Mouse (Mus musculus): Measurements from ENCODE around the gene Rora. TPM values are rescaled to one million over a fixed set of nuclear protein-coding genes. Genes with fewer than 3 reads are reported as not detected.

Gene Rora
- polyA plus RNA-seq, 1 experiment from 2014 or later: 4.3 TPM

DNA sequence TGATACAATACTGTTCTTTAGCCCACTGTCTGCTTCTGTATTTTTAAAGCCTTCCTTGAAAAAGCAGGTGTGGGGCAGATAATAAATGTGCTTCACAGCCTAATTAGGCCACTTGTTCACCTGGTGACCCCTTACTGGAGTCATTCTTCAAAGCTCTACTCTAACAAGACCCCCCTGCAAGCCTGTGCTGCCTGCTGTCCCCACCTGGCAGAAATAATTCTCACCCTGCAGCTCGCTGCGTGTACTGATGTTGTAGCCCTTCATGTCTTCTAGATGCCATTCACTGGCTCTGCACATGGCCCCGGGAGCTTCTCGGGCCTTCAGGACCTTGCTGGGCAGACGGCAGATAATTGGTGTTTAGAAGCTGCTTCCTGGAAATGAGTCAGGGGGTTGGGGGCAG is 604.9 kb downstream of the Rora start:
- no peaks in the 10 kb centered on the region for H3K27me3 ChIP-seq (ENCODE audit: control insufficient read depth, insufficient read depth, low read length)
- H3K9ac ChIP-seq (ENCODE audit: low read length): no peak overlapping the region
- H3K27ac ChIP-seq (ENCODE audit: low read depth, low read length): no peak overlapping the region
- no peaks in the 10 kb centered on the region for H3K9me3 ChIP-seq (ENCODE audit: control insufficient read depth, low read length)
- H3K4me2 ChIP-seq: no peak overlapping the region
- no peak overlapping the region for H3K4me3 ChIP-seq (ENCODE audit: low read depth, low read length)
- 79% methylated on average over 5 of the region's 5 CpGs for WGBS
- H3K4me1 ChIP-seq (ENCODE audit: control insufficient read depth, insufficient read depth, low read length): peaks cover 9% of the 10 kb centered on the region; the same call in 1 of the 2 replicates
- peak; percentile 72 for DNase-seq (ENCODE audit: low spot score, missing footprints)
- ATAC-seq (ENCODE audit: low FRiP score): no peak
- H3K36me3 ChIP-seq (ENCODE audit: control insufficient read depth, insufficient read depth, low read length): no peaks in the 10 kb centered on the region

DNA sequence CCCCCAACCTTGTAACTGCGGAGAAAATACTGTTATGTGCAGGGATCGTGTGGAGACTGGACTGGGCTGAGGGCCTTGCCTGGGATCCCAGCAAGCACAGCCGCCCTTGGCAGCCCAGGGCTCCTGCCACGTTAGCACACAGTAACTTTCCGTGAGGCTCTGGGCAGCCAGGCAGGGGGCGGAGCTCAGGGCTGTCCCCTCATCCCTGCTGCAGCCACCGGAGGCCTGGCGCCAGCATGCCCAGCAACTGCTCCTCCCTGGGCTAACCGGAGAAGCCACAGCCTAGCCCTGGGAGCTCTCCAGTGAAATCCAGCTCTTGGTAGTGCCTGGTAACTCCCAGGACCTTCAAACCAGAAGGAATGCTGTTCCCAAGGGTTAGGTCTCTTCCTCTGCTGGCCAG is 605.8 kb downstream of the Rora start:
- Histone ChIP-seq H3K27ac (ENCODE audit: low read depth, low read length) (no peak overlapping the region), H3K4me3 (ENCODE audit: low read depth, low read length) (no peak overlapping the region), H3K4me2 (no peak overlapping the region), H3K27me3 (ENCODE audit: control insufficient read depth, insufficient read depth, low read length) (no peaks in the 10 kb centered on the region), H3K9me3 (ENCODE audit: control insufficient read depth, low read length) (no peaks in the 10 kb centered on the region), H3K9ac (ENCODE audit: low read length) (peak overlapping the region; percentile 31; the same call in 1 of the 2 replicates), H3K36me3 (ENCODE audit: control insufficient read depth, insufficient read depth, low read length) (no peaks in the 10 kb centered on the region), H3K4me1 (ENCODE audit: control insufficient read depth, insufficient read depth, low read length) (peaks cover 9% of the 10 kb centered on the region; the same call in 1 of the 2 replicates)
- DNase-seq (ENCODE audit: low spot score, missing footprints) (peak; percentile 85), ATAC-seq (ENCODE audit: low FRiP score) (0 out of 2 replicates have a peak, but pooled peaks have one; percentile 30)
- WGBS: 3% methylated on average over 9 of the region's 9 CpGs

DNA sequence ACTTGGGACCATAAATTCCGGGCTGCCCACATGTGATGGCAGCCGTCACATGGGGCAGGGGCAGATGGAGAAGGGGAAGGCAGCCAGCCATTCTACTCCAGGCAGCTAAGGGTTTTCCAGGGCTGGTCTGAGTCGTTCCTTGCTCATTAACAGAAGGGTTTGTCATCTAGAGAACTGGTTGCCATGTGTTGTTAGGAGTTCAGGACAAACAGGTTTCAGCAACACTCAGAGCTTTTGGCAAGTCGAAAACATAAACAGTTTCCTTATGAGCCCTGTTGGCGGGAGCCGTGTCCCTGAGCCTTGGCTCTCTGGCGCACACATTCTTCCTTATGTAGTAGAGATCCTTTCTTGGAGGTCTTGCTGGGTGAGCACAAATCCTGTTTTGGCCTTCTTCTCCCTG is 611.6 kb downstream of the Rora start:
- WGBS: 85% methylated on average over 7 of the region's 7 CpGs
- H3K4me1 ChIP-seq (ENCODE audit: control insufficient read depth, insufficient read depth, low read length): peaks cover under 1% of the 10 kb centered on the region; the same call in 1 of the 2 replicates
- no peak for ATAC-seq (ENCODE audit: low FRiP score)
- H3K9me3 ChIP-seq (ENCODE audit: control insufficient read depth, low read length): no peaks in the 10 kb centered on the region
- no peak overlapping the region for H3K4me3 ChIP-seq (ENCODE audit: low read depth, low read length)
- no peak overlapping the region for H3K27ac ChIP-seq (ENCODE audit: low read depth, low read length)
- H3K9ac ChIP-seq (ENCODE audit: low read length): no peak overlapping the region
- no peaks in the 10 kb centered on the region for H3K36me3 ChIP-seq (ENCODE audit: control insufficient read depth, insufficient read depth, low read length)
- DNase-seq (ENCODE audit: low spot score, missing footprints): no peak
- H3K27me3 ChIP-seq (ENCODE audit: control insufficient read depth, insufficient read depth, low read length): no peaks in the 10 kb centered on the region
- H3K4me2 ChIP-seq: no peak overlapping the region

DNA sequence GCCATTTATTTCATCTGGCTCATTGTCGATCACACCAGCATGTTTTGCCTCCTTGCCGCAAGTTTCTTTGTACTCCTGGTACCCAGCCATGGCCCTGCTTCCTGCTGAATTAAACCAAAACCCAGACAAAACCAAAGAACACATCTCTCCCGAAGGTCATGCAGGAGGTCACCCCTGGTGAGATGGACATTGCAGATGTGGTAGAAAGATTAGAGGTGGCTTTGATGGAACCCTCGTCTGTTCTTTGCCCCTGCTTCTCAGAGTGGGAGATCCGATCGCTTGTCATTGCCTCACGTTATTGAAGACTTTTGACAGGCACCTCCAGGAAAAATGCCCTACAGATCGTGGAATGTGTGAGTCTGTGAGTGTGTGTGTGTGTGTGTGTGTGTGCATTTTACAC is 616.8 kb downstream of the Rora start:
- ATAC-seq (ENCODE audit: low FRiP score) (no peak), DNase-seq (ENCODE audit: low spot score, missing footprints) (no peak)

DNA sequence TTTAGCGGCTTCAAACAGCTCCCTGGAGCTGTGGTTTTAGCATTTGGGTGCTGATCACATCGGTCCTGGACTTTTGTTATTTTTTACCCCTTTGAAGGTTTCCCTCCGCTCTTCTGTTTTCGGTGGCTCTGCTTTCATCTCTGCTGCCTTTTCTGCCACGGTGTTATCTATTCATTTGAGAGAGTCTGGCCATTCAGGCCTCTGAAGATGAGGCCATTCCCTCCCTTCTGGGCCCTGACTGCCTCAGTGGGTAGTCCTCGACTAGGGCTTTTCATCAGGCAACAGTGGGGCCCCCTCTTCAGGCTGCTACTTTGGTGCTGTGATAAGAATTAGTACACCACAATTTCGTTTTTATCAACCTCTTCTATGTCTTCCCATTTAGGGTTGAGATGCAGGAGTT is 617.3 kb downstream of the Rora start:
- Histone ChIP-seq H3K9ac (ENCODE audit: low read length) (no peak overlapping the region), H3K27me3 (ENCODE audit: control insufficient read depth, insufficient read depth, low read length) (no peaks in the 10 kb centered on the region), H3K4me3 (ENCODE audit: low read depth, low read length) (no peak overlapping the region), H3K36me3 (ENCODE audit: control insufficient read depth, insufficient read depth, low read length) (no peaks in the 10 kb centered on the region), H3K9me3 (ENCODE audit: control insufficient read depth, low read length) (no peaks in the 10 kb centered on the region), H3K4me1 (ENCODE audit: control insufficient read depth, insufficient read depth, low read length) (peaks cover 3% of the 10 kb centered on the region; the same call in 1 of the 2 replicates), H3K27ac (ENCODE audit: low read depth, low read length) (no peak overlapping the region), H3K4me2 (no peak overlapping the region)
- WGBS: 25% methylated on average over 7 of the region's 7 CpGs
- DNase-seq (ENCODE audit: low spot score, missing footprints) (no peak), ATAC-seq (ENCODE audit: low FRiP score) (no peak)

More for the DNA sequence above, 616.8 kb downstream of the Rora start:
- H3K36me3 ChIP-seq (ENCODE audit: control insufficient read depth, insufficient read depth, low read length): no peaks in the 10 kb centered on the region
- peaks cover 3% of the 10 kb centered on the region; the same call in 1 of the 2 replicates for H3K4me1 ChIP-seq (ENCODE audit: control insufficient read depth, insufficient read depth, low read length)
- H3K9me3 ChIP-seq (ENCODE audit: control insufficient read depth, low read length): no peaks in the 10 kb centered on the region
- no peaks in the 10 kb centered on the region for H3K27me3 ChIP-seq (ENCODE audit: control insufficient read depth, insufficient read depth, low read length)
- no peak overlapping the region for H3K27ac ChIP-seq (ENCODE audit: low read depth, low read length)
- H3K9ac ChIP-seq (ENCODE audit: low read length): no peak overlapping the region
- WGBS: 29% methylated on average over 8 of the region's 8 CpGs
- H3K4me2 ChIP-seq: no peak overlapping the region
- no peak overlapping the region for H3K4me3 ChIP-seq (ENCODE audit: low read depth, low read length)

DNA sequence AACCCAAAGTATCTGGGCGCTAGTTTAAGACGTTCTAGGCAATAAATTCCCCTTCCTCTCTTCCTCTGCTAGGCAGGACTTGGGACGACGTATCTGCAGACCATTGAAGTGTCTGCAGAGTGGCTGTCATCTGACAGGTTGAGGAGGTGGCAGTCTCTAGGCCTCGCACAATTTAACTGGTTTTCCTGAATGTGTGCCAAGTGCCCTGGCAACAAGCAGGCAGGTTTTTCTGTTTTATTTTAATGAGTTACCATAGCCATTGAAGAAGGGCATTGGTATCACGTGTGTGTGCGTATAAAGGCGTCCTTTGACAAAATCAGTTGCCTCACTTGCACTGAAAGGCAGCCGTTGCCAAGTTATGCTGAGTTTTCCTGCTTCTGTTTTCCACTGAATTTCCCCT is 619.3 kb downstream of the Rora start:
- 83% methylated on average over 9 of the region's 9 CpGs for WGBS
- no peak for ATAC-seq (ENCODE audit: low FRiP score)
- no peak overlapping the region for H3K4me3 ChIP-seq (ENCODE audit: low read depth, low read length)

DNA sequence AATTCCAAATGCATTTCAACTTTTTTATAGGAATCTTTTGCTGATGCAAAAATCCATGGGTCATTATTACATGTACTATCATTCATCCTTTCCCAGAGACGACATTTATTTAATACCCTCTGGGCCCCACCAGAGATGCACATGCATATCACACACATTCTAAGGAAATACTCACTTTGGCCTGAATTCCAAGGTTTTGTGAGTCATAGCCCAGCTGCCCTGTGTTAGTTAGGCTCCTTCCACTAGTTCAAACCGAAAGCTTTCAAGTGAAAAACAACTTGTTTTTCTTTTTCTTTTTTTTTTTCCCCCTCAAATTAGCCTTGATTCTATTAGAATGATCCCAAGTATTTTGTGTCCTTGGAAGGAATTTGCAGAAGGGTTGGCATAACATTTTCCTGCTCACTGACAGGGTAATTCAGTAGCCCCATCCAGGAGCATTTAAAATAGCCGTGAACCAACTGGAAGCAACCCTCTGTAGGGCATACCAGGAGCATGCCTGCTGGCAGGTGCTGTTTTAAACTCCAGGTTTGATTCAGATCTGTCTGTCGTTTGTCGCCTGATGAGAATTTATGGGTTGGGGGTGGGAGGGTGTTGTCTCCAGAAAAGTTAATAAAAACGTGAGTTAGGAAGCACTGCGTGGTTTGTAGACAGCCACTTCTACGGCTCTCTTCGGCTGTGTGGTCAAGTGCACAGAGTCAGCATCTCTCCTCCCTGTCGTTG is 621.3 kb downstream of the Rora start:
- Histone ChIP-seq H3K4me2 (no peak overlapping the region), H3K9ac (ENCODE audit: low read length) (no peak overlapping the region), H3K9me3 (ENCODE audit: control insufficient read depth, low read length) (no peaks in the 10 kb centered on the region), H3K4me3 (ENCODE audit: low read depth, low read length) (no peak overlapping the region), H3K4me1 (ENCODE audit: control insufficient read depth, insufficient read depth, low read length) (peaks cover 3% of the 10 kb centered on the region; the same call in 1 of the 2 replicates), H3K27ac (ENCODE audit: low read depth, low read length) (no peak overlapping the region), H3K27me3 (ENCODE audit: control insufficient read depth, insufficient read depth, low read length) (no peaks in the 10 kb centered on the region), H3K36me3 (ENCODE audit: control insufficient read depth, insufficient read depth, low read length) (no peaks in the 10 kb centered on the region)
- DNase-seq (ENCODE audit: low spot score, missing footprints) (no peak), ATAC-seq (ENCODE audit: low FRiP score) (no peak)
- WGBS: 84% methylated on average over 10 of the region's 10 CpGs

More for the DNA sequence above, 619.3 kb downstream of the Rora start:
- Histone ChIP-seq H3K9ac (ENCODE audit: low read length) (no peak overlapping the region), H3K4me2 (no peak overlapping the region), H3K9me3 (ENCODE audit: control insufficient read depth, low read length) (no peaks in the 10 kb centered on the region), H3K4me1 (ENCODE audit: control insufficient read depth, insufficient read depth, low read length) (peaks cover 3% of the 10 kb centered on the region; the same call in 1 of the 2 replicates), H3K36me3 (ENCODE audit: control insufficient read depth, insufficient read depth, low read length) (no peaks in the 10 kb centered on the region), H3K27ac (ENCODE audit: low read depth, low read length) (no peak overlapping the region), H3K27me3 (ENCODE audit: control insufficient read depth, insufficient read depth, low read length) (no peaks in the 10 kb centered on the region)
- no peak for DNase-seq (ENCODE audit: low spot score, missing footprints)

DNA sequence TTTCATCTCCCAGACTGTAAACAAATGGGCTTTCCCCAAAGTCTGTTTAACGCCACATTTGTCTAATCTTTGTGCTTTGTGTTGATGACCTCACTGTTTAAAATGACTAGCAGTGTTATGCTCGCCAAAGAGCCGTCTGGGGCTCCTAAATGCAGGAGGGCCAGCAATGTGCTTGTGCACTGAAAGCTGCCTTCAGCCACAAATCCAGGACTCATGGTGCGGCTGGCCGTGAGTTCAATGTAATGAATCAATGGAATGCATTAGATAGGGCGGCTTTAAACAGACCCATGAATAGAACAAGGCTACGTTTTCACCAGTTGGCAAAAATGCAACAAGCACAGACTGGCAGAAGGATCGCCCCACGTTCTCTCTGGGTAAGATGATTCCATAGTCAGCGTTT is 623.7 kb downstream of the Rora start:
- Histone ChIP-seq H3K36me3 (ENCODE audit: control insufficient read depth, insufficient read depth, low read length) (no peaks in the 10 kb centered on the region), H3K9me3 (ENCODE audit: control insufficient read depth, low read length) (no peaks in the 10 kb centered on the region), H3K4me2 (no peak overlapping the region), H3K27me3 (ENCODE audit: control insufficient read depth, insufficient read depth, low read length) (no peaks in the 10 kb centered on the region), H3K4me3 (ENCODE audit: low read depth, low read length) (no peak overlapping the region), H3K27ac (ENCODE audit: low read depth, low read length) (no peak overlapping the region), H3K9ac (ENCODE audit: low read length) (no peak overlapping the region), H3K4me1 (ENCODE audit: control insufficient read depth, insufficient read depth, low read length) (no peaks in the 10 kb centered on the region)
- ATAC-seq (ENCODE audit: low FRiP score) (no peak), DNase-seq (ENCODE audit: low spot score, missing footprints) (no peak)
- 67% methylated on average over 10 of the region's 10 CpGs for WGBS

DNA sequence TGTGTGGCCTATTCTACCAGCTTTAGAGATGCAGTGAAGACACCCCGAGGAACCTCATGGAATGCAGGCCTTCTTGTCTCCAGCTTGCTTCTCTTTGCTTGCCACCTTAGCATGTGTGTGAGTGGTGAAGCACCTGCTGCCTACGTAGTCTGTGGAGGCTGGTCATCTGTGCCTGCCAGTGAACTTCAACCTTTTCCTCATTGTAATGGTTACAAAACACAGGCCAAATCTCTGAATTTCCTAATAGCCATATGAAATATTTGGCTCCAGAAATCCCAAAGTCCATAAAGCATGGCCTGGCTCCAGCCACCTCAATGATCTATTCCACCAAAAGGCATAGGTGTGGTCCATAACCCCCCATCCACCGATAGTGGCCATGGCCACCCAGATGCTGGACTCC is 631.4 kb downstream of the Rora start:
- no peak overlapping the region for H3K4me3 ChIP-seq (ENCODE audit: low read depth, low read length)
- H3K9me3 ChIP-seq (ENCODE audit: control insufficient read depth, low read length): no peaks in the 10 kb centered on the region; the same call in 1 of the 2 replicates
- H3K36me3 ChIP-seq (ENCODE audit: control insufficient read depth, insufficient read depth, low read length): no peaks in the 10 kb centered on the region
- WGBS: 90% methylated on average over 3 of the region's 3 CpGs
- no peaks in the 10 kb centered on the region for H3K27me3 ChIP-seq (ENCODE audit: control insufficient read depth, insufficient read depth, low read length)
- ATAC-seq (ENCODE audit: low FRiP score) (no peak), DNase-seq (ENCODE audit: low spot score, missing footprints) (no peak)
- H3K4me2 ChIP-seq: no peak overlapping the region
- peaks cover 3% of the 10 kb centered on the region; the same call in 1 of the 2 replicates for H3K4me1 ChIP-seq (ENCODE audit: control insufficient read depth, insufficient read depth, low read length)
- H3K27ac ChIP-seq (ENCODE audit: low read depth, low read length): no peak overlapping the region
- H3K9ac ChIP-seq (ENCODE audit: low read length): no peak overlapping the region

Data from midbrain, embryonic 11.5 days (tissue).